Mouse (Mus musculus): ENCODE measurements around the gene Pam16. TPM values are rescaled to one million over a fixed set of nuclear protein-coding genes. Genes with fewer than 3 reads are reported as not detected.

Gene Pam16
- polyA plus RNA-seq, 1 experiment from 2014 or later = 193 TPM

DNA sequence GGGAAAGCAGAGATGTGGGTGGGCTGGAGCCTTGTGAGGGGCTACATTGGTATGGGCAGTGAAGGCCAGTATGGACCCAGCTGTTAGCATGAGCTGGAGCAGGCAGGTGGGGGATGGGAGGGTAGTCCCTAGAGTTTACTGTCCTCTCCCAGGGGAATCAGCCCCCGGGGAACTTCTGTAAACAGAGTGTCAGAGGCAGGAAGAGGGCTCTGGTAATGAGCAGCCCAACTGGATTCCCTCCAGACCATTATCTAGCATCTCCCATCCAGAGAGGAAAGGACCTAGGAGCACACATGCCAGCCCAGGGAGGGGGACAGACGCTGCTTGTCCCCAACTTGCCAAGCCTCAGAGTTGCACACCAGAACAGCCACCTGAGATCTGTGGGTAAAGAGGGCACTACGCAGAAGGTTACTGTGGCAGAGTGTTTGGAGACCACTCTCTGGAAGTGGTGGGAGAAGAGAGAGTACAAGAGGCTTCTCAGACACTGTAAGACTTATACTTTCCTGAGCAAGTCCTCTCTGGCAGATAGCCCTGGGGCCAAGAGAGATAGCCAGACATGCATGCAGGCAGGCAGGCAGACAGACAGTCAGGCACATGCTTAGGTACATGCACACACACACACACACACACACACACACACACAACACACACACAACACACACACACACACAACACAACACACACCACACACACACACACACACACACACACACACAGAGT, 16.5 kb upstream of the Pam16 start:
- peaks cover 39% of the 10 kb centered on the region for H3K4me1 ChIP-seq (replicated peaks; ENCODE audit: control insufficient read depth, insufficient read depth, low read length)
- H3K9ac ChIP-seq = 0 out of 2 replicates have a peak overlapping the region, but pooled peaks have one; percentile 0
- no peak for ATAC-seq (ENCODE audit: low FRiP score)
- 52% methylated on average over 3 of the region's 3 CpGs for WGBS
- no peak for DNase-seq (ENCODE audit: low spot score)
- H3K4me3 ChIP-seq (replicated peaks; ENCODE audit: low read length) = peak overlapping the region; percentile 35; the same call in 1 of the 2 replicates
- H3K27me3 ChIP-seq (ENCODE audit: control insufficient read depth, insufficient read depth, low read length) = no peaks in the 10 kb centered on the region
- H3K36me3 ChIP-seq (replicated peaks; ENCODE audit: control insufficient read depth, insufficient read depth) = 0 out of 2 replicates have a peak, but pooled peaks cover 5% of the 10 kb centered on the region
- H3K4me2 ChIP-seq (replicated peaks) = peak overlapping the region; percentile 73
- no peaks in the 10 kb centered on the region for H3K9me3 ChIP-seq (ENCODE audit: control insufficient read depth, low read length)
- no peak overlapping the region for H3K27ac ChIP-seq

DNA sequence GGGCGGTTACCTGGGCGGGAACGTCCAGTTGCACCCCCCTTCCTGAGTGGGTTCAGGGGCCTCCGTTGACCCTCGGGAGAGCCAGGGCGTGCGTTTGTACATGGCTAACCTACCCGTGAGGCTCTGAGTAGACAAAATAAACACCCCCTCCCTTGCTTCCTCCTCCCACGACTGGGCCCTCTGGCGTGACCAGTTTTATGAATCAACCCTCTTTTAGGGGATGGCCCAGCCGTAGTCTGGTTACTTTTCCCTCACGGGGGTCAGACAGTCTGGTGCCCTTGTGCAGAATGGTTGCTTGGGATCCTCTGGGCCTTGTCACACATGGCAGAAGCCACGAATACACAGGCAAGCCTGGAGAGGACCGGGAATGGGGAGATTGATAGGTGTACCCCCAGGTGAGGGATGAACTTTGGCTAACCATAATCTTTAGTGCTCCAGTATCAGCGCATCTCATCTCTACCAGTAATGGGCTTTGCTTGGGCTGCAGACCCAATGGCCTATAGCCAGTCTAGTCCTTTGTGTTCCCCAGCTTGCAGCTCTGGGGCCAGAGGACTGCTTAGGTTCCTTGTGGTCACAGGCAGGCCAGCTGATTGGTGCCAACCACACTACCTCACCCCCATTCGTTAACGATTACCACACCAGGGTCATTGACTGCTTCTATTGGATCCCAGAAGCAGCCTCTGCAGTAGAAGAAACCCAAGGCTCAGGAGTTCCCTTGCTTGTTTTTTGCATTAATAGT, 15.6 kb upstream of the Pam16 start:
- Histone ChIP-seq H3K9me3 (ENCODE audit: control insufficient read depth, low read length) (no peaks in the 10 kb centered on the region), H3K4me1 (replicated peaks; ENCODE audit: control insufficient read depth, insufficient read depth, low read length) (peaks cover 39% of the 10 kb centered on the region), H3K9ac (peak overlapping the region; percentile 59), H3K4me3 (replicated peaks; ENCODE audit: low read length) (peak overlapping the region; percentile 35), H3K4me2 (replicated peaks) (peak overlapping the region; percentile 73), H3K36me3 (replicated peaks; ENCODE audit: control insufficient read depth, insufficient read depth) (0 out of 2 replicates have a peak, but pooled peaks cover 5% of the 10 kb centered on the region), H3K27ac (0 out of 2 replicates have a peak overlapping the region, but pooled peaks have one; percentile 15), H3K27me3 (ENCODE audit: control insufficient read depth, insufficient read depth, low read length) (no peaks in the 10 kb centered on the region)
- 9% methylated on average over 17 of the region's 17 CpGs for WGBS
- ATAC-seq (ENCODE audit: low FRiP score) (peak; percentile 12; the same call in 1 of the 2 replicates), DNase-seq (ENCODE audit: low spot score) (no peak)

- DNase-seq (ENCODE audit: low spot score) = peak; percentile 65
- peaks cover 39% of the 10 kb centered on the region for H3K4me1 ChIP-seq (replicated peaks; ENCODE audit: control insufficient read depth, insufficient read depth, low read length)
Measured at GRCm38 (mm10) chr16:4639831-4640237, 15.0 kb upstream of the Pam16 start, which contains the start of the genes Vasn and Dnaja3. Vasn (plus strand) TSS chr16:4639941. Dnaja3 (plus strand) TSS chr16:4639989.

DNA sequence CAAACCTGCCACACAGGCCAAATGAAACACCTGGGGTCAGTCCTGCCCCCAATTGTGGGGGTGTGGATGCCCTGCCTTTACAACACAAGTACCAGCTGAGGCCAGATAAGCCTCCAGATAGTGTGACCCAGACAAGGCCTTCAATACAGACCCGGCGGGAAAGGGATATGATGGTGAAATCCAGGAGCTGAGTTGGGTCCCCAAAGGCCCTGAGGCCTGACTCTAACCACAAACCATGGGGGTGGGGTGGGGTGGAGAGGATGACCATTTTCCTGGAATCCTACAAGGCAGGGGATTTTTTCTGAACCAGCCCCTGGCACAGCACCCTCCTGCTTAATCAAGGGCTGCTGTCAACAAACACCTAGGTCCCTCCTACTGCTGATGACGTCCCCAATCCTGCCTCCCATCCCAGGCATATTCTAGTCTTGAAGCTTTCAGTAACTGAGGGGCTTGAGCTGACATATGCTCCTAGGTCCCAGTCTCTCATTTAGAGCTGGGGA, 14.2 kb upstream of the Pam16 start:
- no peak overlapping the region for H3K4me2 ChIP-seq (replicated peaks)
- no peaks in the 10 kb centered on the region for H3K27me3 ChIP-seq (ENCODE audit: control insufficient read depth, insufficient read depth, low read length)
- H3K27ac ChIP-seq = no peak overlapping the region
- WGBS = 87% methylated on average over 3 of the region's 3 CpGs
- no peak overlapping the region for H3K4me3 ChIP-seq (replicated peaks; ENCODE audit: low read length)
- peaks cover 13% of the 10 kb centered on the region; the same call in 1 of the 2 replicates for H3K36me3 ChIP-seq (replicated peaks; ENCODE audit: control insufficient read depth, insufficient read depth)
- H3K9me3 ChIP-seq (ENCODE audit: control insufficient read depth, low read length) = no peaks in the 10 kb centered on the region
- DNase-seq (ENCODE audit: low spot score) (no peak), ATAC-seq (ENCODE audit: low FRiP score) (no peak)
- H3K4me1 ChIP-seq (replicated peaks; ENCODE audit: control insufficient read depth, insufficient read depth, low read length) = peaks cover 31% of the 10 kb centered on the region
- no peak overlapping the region for H3K9ac ChIP-seq

More at GRCm38 (mm10) chr16:4639831-4640237, 15.0 kb upstream of the Pam16 start, which contains the start of the genes Vasn and Dnaja3:
- H3K9ac ChIP-seq = peak within 1 kb of the TSS; percentile 59
- H3K4me2 ChIP-seq (replicated peaks) = peak within 1 kb of the TSS; percentile 73
- H3K4me3 ChIP-seq (replicated peaks; ENCODE audit: low read length) = peak within 1 kb of the TSS; percentile 35
- H3K9me3 ChIP-seq (ENCODE audit: control insufficient read depth, low read length) = no peaks in the 10 kb centered on the region
- 0 out of 2 replicates have a peak, but pooled peaks cover 5% of the 10 kb centered on the region for H3K36me3 ChIP-seq (replicated peaks; ENCODE audit: control insufficient read depth, insufficient read depth)
- H3K27me3 ChIP-seq (ENCODE audit: control insufficient read depth, insufficient read depth, low read length) = no peaks in the 10 kb centered on the region
- 0 out of 2 replicates have a peak within 1 kb of the TSS, but pooled peaks have one; percentile 15 for H3K27ac ChIP-seq
- 3% methylated on average over 22 of the region's 22 CpGs for WGBS
- ATAC-seq (ENCODE audit: low FRiP score) = peak; percentile 89

- WGBS = 72% methylated on average over 4 of the region's 4 CpGs
- H3K9me3 ChIP-seq (ENCODE audit: control insufficient read depth, low read length) = no peaks in the 10 kb centered on the region
- H3K36me3 ChIP-seq (replicated peaks; ENCODE audit: control insufficient read depth, insufficient read depth) = peaks cover 29% of the 10 kb centered on the region
- no peak for DNase-seq (ENCODE audit: low spot score)
- no peak overlapping the region for H3K4me2 ChIP-seq (replicated peaks)
- no peak overlapping the region for H3K9ac ChIP-seq
- no peaks in the 10 kb centered on the region for H3K27me3 ChIP-seq (ENCODE audit: control insufficient read depth, insufficient read depth, low read length)
- H3K4me3 ChIP-seq (replicated peaks; ENCODE audit: low read length) = no peak overlapping the region
- H3K27ac ChIP-seq = no peak overlapping the region
- peaks cover 13% of the 10 kb centered on the region for H3K4me1 ChIP-seq (replicated peaks; ENCODE audit: control insufficient read depth, insufficient read depth, low read length)
- ATAC-seq (ENCODE audit: low FRiP score) = no peak
Measured at GRCm38 (mm10) chr16:4635760-4636159, 11.0 kb upstream of the Pam16 start.

DNA sequence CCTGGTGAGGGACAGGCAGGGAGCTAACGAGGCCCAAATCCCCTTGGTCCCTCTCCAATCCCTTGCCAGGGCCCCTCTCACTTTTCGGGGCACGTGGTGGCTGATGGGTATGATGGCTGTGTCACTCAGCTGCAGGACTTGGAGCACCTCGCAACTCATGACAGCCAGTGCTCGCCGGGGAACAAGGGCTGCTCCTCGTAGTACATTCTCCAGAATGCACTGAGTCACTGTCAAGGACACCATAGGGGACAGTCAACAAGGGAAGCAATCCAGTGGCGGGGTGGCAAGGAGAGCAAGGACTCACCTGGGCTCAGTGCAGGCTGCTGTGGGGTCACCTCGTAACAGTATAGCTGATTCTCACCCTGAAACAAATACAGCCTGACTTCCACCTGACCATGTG, 9.9 kb upstream of the Pam16 start:
- WGBS = 85% methylated on average over 9 of the region's 9 CpGs
- ATAC-seq (ENCODE audit: low FRiP score) (no peak), DNase-seq (ENCODE audit: low spot score) (no peak)
- Histone ChIP-seq H3K36me3 (replicated peaks; ENCODE audit: control insufficient read depth, insufficient read depth) (peaks cover 33% of the 10 kb centered on the region), H3K4me3 (replicated peaks; ENCODE audit: low read length) (no peak overlapping the region), H3K4me2 (replicated peaks) (no peak overlapping the region), H3K4me1 (replicated peaks; ENCODE audit: control insufficient read depth, insufficient read depth, low read length) (peaks cover 4% of the 10 kb centered on the region), H3K27me3 (ENCODE audit: control insufficient read depth, insufficient read depth, low read length) (no peaks in the 10 kb centered on the region), H3K9me3 (ENCODE audit: control insufficient read depth, low read length) (no peaks in the 10 kb centered on the region), H3K9ac (no peak overlapping the region), H3K27ac (no peak overlapping the region)

GRCm38 (mm10) chr16:4633661-4634060, 8.9 kb upstream of the Pam16 start:
- Histone ChIP-seq H3K27ac (no peak overlapping the region), H3K4me2 (replicated peaks) (no peak overlapping the region), H3K36me3 (replicated peaks; ENCODE audit: control insufficient read depth, insufficient read depth) (peaks cover 38% of the 10 kb centered on the region), H3K27me3 (ENCODE audit: control insufficient read depth, insufficient read depth, low read length) (no peaks in the 10 kb centered on the region), H3K4me3 (replicated peaks; ENCODE audit: low read length) (no peak overlapping the region), H3K9ac (no peak overlapping the region), H3K4me1 (replicated peaks; ENCODE audit: control insufficient read depth, insufficient read depth, low read length) (no peaks in the 10 kb centered on the region), H3K9me3 (ENCODE audit: control insufficient read depth, low read length) (no peaks in the 10 kb centered on the region)
- DNase-seq (ENCODE audit: low spot score) (no peak), ATAC-seq (ENCODE audit: low FRiP score) (no peak)
- WGBS = 97% methylated on average over 3 of the region's 3 CpGs

GRCm38 (mm10) chr16:4632050-4632449, 7.3 kb upstream of the Pam16 start:
- H3K36me3 ChIP-seq (replicated peaks; ENCODE audit: control insufficient read depth, insufficient read depth) = peaks cover 43% of the 10 kb centered on the region
- H3K9ac ChIP-seq = no peak overlapping the region
- no peaks in the 10 kb centered on the region for H3K27me3 ChIP-seq (ENCODE audit: control insufficient read depth, insufficient read depth, low read length)
- H3K4me1 ChIP-seq (replicated peaks; ENCODE audit: control insufficient read depth, insufficient read depth, low read length) = no peaks in the 10 kb centered on the region
- H3K9me3 ChIP-seq (ENCODE audit: control insufficient read depth, low read length) = no peaks in the 10 kb centered on the region
- no peak for DNase-seq (ENCODE audit: low spot score)
- ATAC-seq (ENCODE audit: low FRiP score) = no peak
- H3K4me3 ChIP-seq (replicated peaks; ENCODE audit: low read length) = no peak overlapping the region
- H3K27ac ChIP-seq = no peak overlapping the region
- 55% methylated on average over 7 of the region's 7 CpGs for WGBS
- no peak overlapping the region for H3K4me2 ChIP-seq (replicated peaks)

GRCm38 (mm10) chr16:4629950-4630349, 5.2 kb upstream of the Pam16 start:
- DNase-seq (ENCODE audit: low spot score) = peak; percentile 73
- H3K4me2 ChIP-seq (replicated peaks) = no peak overlapping the region
- 25% methylated on average over 6 of the region's 6 CpGs for WGBS
- H3K27ac ChIP-seq = no peak overlapping the region
- no peaks in the 10 kb centered on the region for H3K27me3 ChIP-seq (ENCODE audit: control insufficient read depth, insufficient read depth, low read length)
- H3K9ac ChIP-seq = no peak overlapping the region
- H3K9me3 ChIP-seq (ENCODE audit: control insufficient read depth, low read length) = no peaks in the 10 kb centered on the region
- H3K4me3 ChIP-seq (replicated peaks; ENCODE audit: low read length) = no peak overlapping the region
- H3K36me3 ChIP-seq (replicated peaks; ENCODE audit: control insufficient read depth, insufficient read depth) = peaks cover 49% of the 10 kb centered on the region
- H3K4me1 ChIP-seq (replicated peaks; ENCODE audit: control insufficient read depth, insufficient read depth, low read length) = no peaks in the 10 kb centered on the region
- ATAC-seq (ENCODE audit: low FRiP score) = no peak

Measured in hindbrain, embryonic 14.5 days (tissue).